Mouse (Mus musculus) cerebral cortex, adult 2 months (tissue): ENCODE measurements around the gene Plac9a.

Source experiments
- WGBS: fragments of 180-500 bp; shearing (Covaris S2); methylation state at CpG from one replicate; pipeline ENCODE4 v1.1.7; 2018; 5-methylcytosine and 5-hydroxymethylcytosine counted together

Plac9a gene

GRCm38 (mm10) chr14:25903000-25903399 lies at the start of gene Plac9a:
Plac9a (minus strand) TSS chr14:25903100.
- no CpG with 5 or more reads among the region's 10 CpGs for WGBS

GRCm38 (mm10) chr14:25938004-25938403 lies 35.1 kb upstream of the Plac9a start, which contains the start of gene Cphx1:
Cphx1 (plus strand) TSS chr14:25938304.
- WGBS = no CpG with 5 or more reads among the region's 8 CpGs

DNA sequence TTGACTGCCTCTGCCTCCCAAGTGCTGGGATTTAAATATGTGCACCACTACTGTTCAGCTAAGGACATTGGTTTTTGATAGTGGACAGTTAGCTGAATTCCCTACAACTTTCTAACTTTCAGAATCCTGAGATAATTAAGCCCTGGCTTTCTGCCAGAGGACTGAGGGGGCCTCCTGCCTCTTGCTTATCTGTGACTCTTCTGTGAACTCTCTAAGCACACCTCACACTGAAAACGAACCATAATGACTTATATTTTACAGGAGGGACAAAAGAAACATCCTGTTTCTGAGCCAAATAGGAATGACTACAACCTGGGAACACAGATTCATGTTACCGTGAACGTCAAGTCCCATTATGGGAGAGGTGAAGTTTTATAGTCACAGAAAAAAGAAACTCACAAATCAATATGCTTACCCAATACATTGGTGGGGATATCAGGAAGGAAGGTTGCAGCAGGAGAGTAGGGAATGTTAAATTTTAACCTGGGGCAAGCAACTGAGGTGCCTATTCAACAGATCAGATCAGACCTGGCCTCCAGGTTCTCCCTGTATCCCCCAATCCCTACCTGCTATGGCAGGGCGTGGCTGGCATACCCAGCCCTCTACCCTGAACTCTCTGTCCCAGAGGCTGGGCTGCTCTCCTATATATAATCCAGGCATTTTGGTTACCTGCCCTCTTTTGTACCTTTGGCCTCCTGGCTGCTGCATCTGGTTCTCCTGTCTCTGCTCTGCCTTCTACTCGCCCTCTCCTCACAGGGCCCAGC lies 34.1 kb upstream of the Plac9a start:
- WGBS = no CpG with 5 or more reads among the region's 5 CpGs

GRCm38 (mm10) chr14:25927562-25927881 lies 24.6 kb upstream of the Plac9a start, which contains the start of gene Tmem254a:
Tmem254a (minus strand) TSS chr14:25927672.
- WGBS = no CpG with 5 or more reads among the region's 10 CpGs

- no CpG with 5 or more reads among the region's 44 CpGs for WGBS
Observed at GRCm38 (mm10) chr14:25926814-25927561, 24.1 kb upstream of the Plac9a start.

GRCm38 (mm10) chr14:25918427-25919170 lies 15.7 kb upstream of the Plac9a start:
- no CpG with 5 or more reads among the region's 5 CpGs for WGBS

DNA sequence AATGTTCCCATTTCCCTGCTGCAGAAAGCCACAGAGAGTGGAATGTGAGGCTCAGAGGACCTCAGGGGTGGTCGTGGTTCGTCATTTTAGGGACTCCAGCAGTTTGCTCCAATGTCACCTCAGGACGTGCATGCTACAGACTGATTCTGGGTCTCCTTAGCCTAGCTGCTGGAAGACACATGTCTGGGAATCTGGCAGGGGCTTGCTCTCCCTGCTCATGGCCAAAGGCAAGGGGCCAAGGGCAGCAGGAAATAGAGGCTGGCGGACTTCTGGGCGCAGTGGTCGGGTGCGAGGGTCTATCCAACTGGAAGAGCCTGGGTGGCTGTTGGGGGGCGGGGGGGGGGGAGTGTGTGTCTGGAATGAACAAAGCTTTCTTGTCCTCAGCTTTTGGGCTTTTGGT lies 6.1 kb upstream of the Plac9a start:
- WGBS = no CpG with 5 or more reads among the region's 8 CpGs

DNA sequence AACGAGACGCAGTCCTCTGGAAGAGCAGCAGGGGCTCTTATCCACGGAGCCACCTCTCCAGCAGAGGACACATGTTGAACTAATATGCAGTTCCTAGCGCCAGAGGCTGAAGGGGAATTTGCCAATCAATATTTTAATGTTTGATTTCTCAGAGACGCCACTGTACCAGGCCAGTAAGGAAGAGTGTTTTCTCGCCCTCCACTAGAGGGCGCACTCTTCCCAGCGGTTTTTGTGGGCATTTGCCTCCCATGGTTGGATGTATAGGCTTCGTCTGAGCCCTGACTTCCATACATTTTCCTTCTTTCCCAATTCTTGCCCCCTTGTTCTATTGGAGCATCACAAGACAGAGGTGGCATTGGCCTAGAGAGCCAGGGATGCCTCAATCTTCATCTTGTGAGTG lies 4.4 kb upstream of the Plac9a start:
- no CpG with 5 or more reads among the region's 9 CpGs for WGBS

GRCm38 (mm10) chr14:25905243-25905642 lies 2.3 kb upstream of the Plac9a start:
- 33% methylated on average over 1 of the region's 5 CpGs for WGBS

GRCm38 (mm10) chr14:25895686-25896085 lies 7.2 kb downstream of the Plac9a start:
- WGBS = no CpG with 5 or more reads among the region's 7 CpGs

DNA sequence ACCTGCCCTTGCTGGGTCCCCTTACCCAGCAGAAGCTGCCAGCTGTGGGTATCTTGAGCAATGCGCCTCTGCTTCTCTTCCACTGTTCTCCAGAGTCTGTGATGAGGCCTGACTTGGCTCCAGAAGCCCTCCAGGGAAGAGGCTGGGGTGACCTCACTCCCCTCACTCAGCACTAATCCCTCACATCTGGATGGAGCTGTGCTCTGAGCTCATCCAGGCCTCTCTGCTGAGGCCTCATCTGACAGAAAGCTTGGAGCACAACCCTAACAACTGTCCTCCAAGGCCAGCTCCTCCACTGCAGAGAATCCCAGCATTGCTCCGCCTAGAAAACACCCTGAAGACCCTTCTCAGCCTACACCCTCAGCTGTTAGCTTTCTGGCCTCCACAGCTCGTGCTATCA lies 8.3 kb downstream of the Plac9a start:
- WGBS = no CpG with 5 or more reads among the region's 3 CpGs

DNA sequence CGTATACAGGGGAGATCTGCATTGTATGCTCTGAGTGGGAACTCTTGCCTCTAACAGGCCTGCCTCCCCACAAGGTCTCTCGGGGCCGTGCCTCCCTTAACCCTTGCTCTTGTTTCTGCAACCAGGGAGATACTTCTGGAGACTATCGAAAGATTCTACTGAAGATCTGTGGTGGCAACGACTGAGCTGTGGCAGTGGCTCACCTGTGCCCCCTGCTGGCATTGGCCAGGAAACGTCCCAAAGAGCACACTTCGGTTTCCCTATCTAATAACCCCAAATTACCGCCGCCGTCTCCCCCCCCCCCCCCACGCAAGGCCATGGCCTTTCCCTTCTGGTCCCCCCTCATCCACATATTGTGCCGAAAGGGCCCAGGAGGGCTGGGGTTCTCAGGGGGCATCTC lies 17.0 kb downstream of the Plac9a start:
- WGBS = no CpG with 5 or more reads among the region's 12 CpGs

GRCm38 (mm10) chr14:25881769-25882168 lies 21.1 kb downstream of the Plac9a start:
- WGBS = no CpG with 5 or more reads among the region's 9 CpGs

- no CpG with 5 or more reads among the region's 7 CpGs for WGBS
Observed at GRCm38 (mm10) chr14:25876640-25877039, 26.3 kb downstream of the Plac9a start.

DNA sequence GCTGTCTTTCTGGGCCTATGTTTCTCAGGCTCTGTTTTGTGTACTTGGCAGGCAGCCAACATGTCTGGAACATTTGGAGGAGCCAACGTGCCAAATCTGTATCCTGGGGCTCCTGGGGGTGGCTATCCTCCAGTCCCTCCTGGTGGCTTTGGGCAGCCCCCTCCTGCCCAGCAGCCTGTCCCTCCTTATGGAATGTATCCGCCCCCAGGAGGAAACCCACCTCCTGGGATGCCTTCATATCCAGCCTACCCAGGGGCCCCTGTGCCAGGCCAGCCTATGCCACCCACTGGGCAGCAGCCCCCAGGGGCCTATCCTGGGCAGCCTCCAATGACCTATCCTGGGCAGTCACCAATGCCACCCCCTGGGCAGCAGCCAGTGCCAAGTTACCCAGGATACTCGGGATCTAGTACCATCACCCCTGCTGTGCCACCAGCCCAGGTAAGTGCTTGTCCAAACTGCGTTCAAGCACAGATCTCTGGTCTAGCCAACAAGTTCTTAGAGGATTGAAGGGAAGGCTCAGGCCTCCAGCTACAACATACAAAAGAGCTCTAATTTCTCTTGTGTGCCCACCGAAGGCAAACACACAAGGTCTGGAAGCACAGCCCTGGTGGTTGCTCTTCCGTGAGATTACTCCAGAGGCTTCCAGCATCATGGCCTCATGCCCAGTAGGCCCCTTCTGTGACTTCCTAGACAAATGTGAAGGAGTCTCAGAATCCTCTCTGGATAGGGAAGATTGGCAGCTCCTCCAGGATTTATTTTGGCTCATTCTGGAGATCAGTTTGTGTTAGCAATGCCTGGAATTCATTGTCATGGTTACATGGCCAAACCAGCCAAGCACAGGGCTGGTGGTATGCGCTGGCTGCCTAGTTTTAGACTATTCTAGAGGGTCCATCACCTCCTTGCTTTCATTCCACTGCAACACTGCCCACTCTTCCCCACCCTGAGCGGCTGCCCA lies 30.2 kb downstream of the Plac9a start:
- WGBS = 49% methylated on average over 8 of the region's 8 CpGs

GRCm38 (mm10) chr14:25869135-25869878 lies 33.6 kb downstream of the Plac9a start:
- WGBS = 80% methylated on average over 9 of the region's 9 CpGs

GRCm38 (mm10) chr14:25868706-25869105 lies 34.2 kb downstream of the Plac9a start:
- 72% methylated on average over 4 of the region's 4 CpGs for whole genome bisulfite sequencing

GRCm38 (mm10) chr14:25867834-25868233 lies 35.1 kb downstream of the Plac9a start:
- 90% methylated on average over 6 of the region's 6 CpGs for WGBS

DNA sequence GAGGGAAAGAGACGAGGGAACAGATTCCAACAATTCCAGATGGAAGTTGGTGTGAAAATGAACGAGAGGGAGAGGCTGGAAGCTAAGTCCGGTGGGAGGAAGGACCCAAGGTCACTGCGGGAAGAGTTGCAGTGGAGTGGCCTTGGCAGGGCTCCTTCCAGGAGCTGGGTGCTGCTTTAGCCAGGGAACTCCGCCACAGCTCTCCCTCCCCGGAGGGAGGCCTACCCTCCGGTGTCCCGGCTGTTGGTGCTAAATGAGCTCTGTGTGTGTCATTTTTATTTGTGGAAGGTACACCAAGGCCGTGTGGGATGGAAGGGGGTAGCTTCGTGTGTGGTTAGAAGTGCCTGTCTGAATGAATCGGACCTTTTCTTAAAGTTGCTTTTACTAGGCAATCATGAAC lies 36.1 kb downstream of the Plac9a start:
- 60% methylated on average over 11 of the region's 11 CpGs for WGBS

DNA sequence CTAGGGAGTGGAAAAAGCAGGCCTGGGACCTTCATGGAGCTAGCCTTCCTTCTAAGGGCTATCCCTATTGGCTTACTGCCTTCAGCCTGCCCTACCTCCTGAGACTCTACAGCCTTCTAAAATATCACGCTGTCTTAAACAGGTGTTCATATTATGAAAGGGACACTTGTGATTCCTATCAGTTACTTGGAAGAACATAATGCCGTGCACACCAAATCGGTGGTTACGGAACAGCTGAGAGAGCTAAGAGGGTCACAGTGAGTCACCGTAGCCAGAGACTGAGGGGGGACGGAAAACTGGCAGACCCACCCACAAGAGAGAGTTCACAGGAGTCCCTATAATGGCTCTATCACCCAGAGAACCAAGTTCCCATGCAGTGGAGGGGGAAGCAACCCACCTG lies 36.5 kb downstream of the Plac9a start:
- WGBS = 76% methylated on average over 6 of the region's 6 CpGs

GRCm38 (mm10) chr14:25865251-25865650 lies 37.6 kb downstream of the Plac9a start:
- 56% methylated on average over 5 of the region's 5 CpGs for WGBS
